Mouse (Mus musculus) layer of hippocampus, postnatal 14 days (tissue): Measurements from ENCODE around the gene Mup15. TPM values are rescaled to one million over a fixed set of nuclear protein-coding genes. Genes with fewer than 3 reads are reported as not detected.
"Not testable (repeated sequence)": the region's sequence is repeated elsewhere in the genome, so short reads cannot be mapped to it uniquely, and the experiment has no call there.

Source experiments
- DNase-seq, 2 experiments: peaks; one replicate each; pipeline ENCODE4 v3.0.0; 2021 to 2022; ENCODE audit warnings: low spot score in 2 of 2, mixed read lengths in 1 of 2
- long read RNA-seq, 2 experiments: library from polyadenylated mRNA; stranded (forward); transcript quantifications; one replicate each; pipeline ENCODE4 v2.0.0; 2021
- total RNA-seq, 2 experiments: library from RNA; stranded (reverse); gene quantifications; 2 replicates each; pipeline ENCODE4 v1.2.3; 2021

Gene Mup15
- total RNA-seq: not detected
- long read RNA-seq, experiment 1: 0 reads
- long read RNA-seq, experiment 2: 0 reads

- not testable (repeated sequence) for DNase-seq
Observed at GRCm38 (mm10) chr4:61439643-61440042, at the start of gene Mup15. Gene Mup15 (minus strand): TSS chr4:61439743.

Other genes starting within 250 kb of the Mup15 start
- not detected for gene Mup13, start 211.5 kb downstream of the Mup15 start, total RNA-seq
- not detected for gene Mup14, start 135.7 kb downstream of the Mup15 start, total RNA-seq
- gene Mup16, start 79.8 kb upstream of the Mup15 start, total RNA-seq: not detected
- gene Mup17, start 156.1 kb upstream of the Mup15 start, total RNA-seq: not detected
- not detected for gene Mup18, start 234.4 kb upstream of the Mup15 start, total RNA-seq